Mouse (Mus musculus): ENCODE results near the gene Slc39a3.
"Not testable (repeated sequence)": the region's sequence is repeated elsewhere in the genome, so short reads cannot be mapped to it uniquely, and the experiment has no call there.

Slc39a3 gene

GRCm38 (mm10) chr10:81001161-81001560 lies 36.1 kb downstream of the Slc39a3 start:
- DNase-seq: no peak

- DNase-seq: no peak
These were observed 36.8 kb downstream of the Slc39a3 start for GRCm38 (mm10) chr10:81000197-81001062.

- DNase-seq: peak; percentile 86
These were observed 37.6 kb downstream of the Slc39a3 start for GRCm38 (mm10) chr10:80999362-81000196.

GRCm38 (mm10) chr10:80998778-80999177 lies 38.4 kb downstream of the Slc39a3 start:
- peak; percentile 54 for DNase-seq

GRCm38 (mm10) chr10:80998021-80998420 lies 39.2 kb downstream of the Slc39a3 start:
- DNase-seq: no peak

GRCm38 (mm10) chr10:80997332-80997731 lies 39.9 kb downstream of the Slc39a3 start:
- no peak for DNase-seq

GRCm38 (mm10) chr10:80996501-80996900 lies 40.7 kb downstream of the Slc39a3 start:
- no peak for DNase-seq

GRCm38 (mm10) chr10:80995091-80995632 lies 42.1 kb downstream of the Slc39a3 start:
- DNase-seq: peak; percentile 88

GRCm38 (mm10) chr10:80994621-80995020 lies 42.6 kb downstream of the Slc39a3 start:
- no peak for DNase-seq

- DNase-seq: no peak
These were observed 44.0 kb downstream of the Slc39a3 start for GRCm38 (mm10) chr10:80993276-80993675.

GRCm38 (mm10) chr10:80991945-80992344 lies 45.3 kb downstream of the Slc39a3 start:
- no peak for DNase-seq

- DNase-seq: no peak
These were observed 46.2 kb downstream of the Slc39a3 start for GRCm38 (mm10) chr10:80991007-80991406.

- no peak for DNase-seq
These were observed 46.8 kb downstream of the Slc39a3 start for GRCm38 (mm10) chr10:80990406-80990805.

- not testable (repeated sequence) for DNase-seq
These were observed 47.4 kb downstream of the Slc39a3 start for GRCm38 (mm10) chr10:80989854-80990253.

- no peak for DNase-seq
These were observed 47.8 kb downstream of the Slc39a3 start for GRCm38 (mm10) chr10:80989446-80989845.

- DNase-seq: peak; percentile 91
These were observed 49.4 kb downstream of the Slc39a3 start for GRCm38 (mm10) chr10:80987709-80988441.

- DNase-seq: no peak
These were observed 50.5 kb downstream of the Slc39a3 start for GRCm38 (mm10) chr10:80986754-80987153.

- no peak for DNase-seq
These were observed 51.1 kb downstream of the Slc39a3 start for GRCm38 (mm10) chr10:80985970-80986701.

- peak; percentile 63 for DNase-seq
These were observed 51.8 kb downstream of the Slc39a3 start for GRCm38 (mm10) chr10:80985241-80985969.

GRCm38 (mm10) chr10:80984223-80984622 lies 53.0 kb downstream of the Slc39a3 start:
- DNase-seq: no peak

- DNase-seq: no peak
These were observed 54.8 kb downstream of the Slc39a3 start for GRCm38 (mm10) chr10:80982381-80982780.

Data from lung, postnatal 14 days (tissue).